Mouse (Mus musculus) lung, postnatal 4 days (tissue): Measurements from ENCODE around the gene Mrps15.

Source experiments
- DNase-seq, 2 experiments: peaks; one replicate each; pipeline ENCODE4 v3.0.0; 2021

The Mrps15 gene

GRCm38 (mm10) chr4:126046851-126047585 lies at the start of gene Mrps15:
Mrps15 (plus strand) TSS chr4:126046925.
- DNase-seq, result peak; percentile 90 to 91

- DNase-seq, result no peak
These were observed 48.9 kb upstream of the Mrps15 start for GRCm38 (mm10) chr4:125997826-125998225.

GRCm38 (mm10) chr4:126001311-126002199 lies 45.2 kb upstream of the Mrps15 start:
- DNase-seq, result no peak

GRCm38 (mm10) chr4:126017676-126018332 lies 28.9 kb upstream of the Mrps15 start:
- peak; percentile 64 to 66 for DNase-seq

- DNase-seq, result no peak
These were observed 27.7 kb upstream of the Mrps15 start for GRCm38 (mm10) chr4:126018966-126019538.

GRCm38 (mm10) chr4:126024303-126024900 lies 22.3 kb upstream of the Mrps15 start, which contains the start of gene Csf3r:
Csf3r (plus strand) TSS chr4:126024550.
- peak in 1 of 2 experiments; percentile 27 for DNase-seq

GRCm38 (mm10) chr4:126025801-126026200 lies 20.9 kb upstream of the Mrps15 start:
- DNase-seq, result no peak

- no peak for DNase-seq
These were observed 18.7 kb upstream of the Mrps15 start for GRCm38 (mm10) chr4:126027980-126028379.

GRCm38 (mm10) chr4:126029042-126029441 lies 17.7 kb upstream of the Mrps15 start:
- no peak for DNase-seq

GRCm38 (mm10) chr4:126030705-126031104 lies 16.0 kb upstream of the Mrps15 start:
- DNase-seq, result no peak

GRCm38 (mm10) chr4:126035413-126035812 lies 11.3 kb upstream of the Mrps15 start:
- DNase-seq, result no peak

GRCm38 (mm10) chr4:126051617-126052016 lies 4.9 kb downstream of the Mrps15 start:
- DNase-seq, result peak; percentile 69 to 88

GRCm38 (mm10) chr4:126057207-126058133 lies 10.7 kb downstream of the Mrps15 start:
- no peak for DNase-seq

GRCm38 (mm10) chr4:126058134-126058996 lies 11.6 kb downstream of the Mrps15 start, which contains the start of gene Oscp1:
Oscp1 (plus strand) TSS chr4:126058565.
- peak; percentile 93 for DNase-seq

GRCm38 (mm10) chr4:126058997-126059362 lies 12.3 kb downstream of the Mrps15 start:
- DNase-seq, result no peak

GRCm38 (mm10) chr4:126062856-126063255 lies 16.1 kb downstream of the Mrps15 start:
- no peak for DNase-seq

GRCm38 (mm10) chr4:126065241-126065640 lies 18.5 kb downstream of the Mrps15 start:
- peak; percentile 47 to 51 for DNase-seq

GRCm38 (mm10) chr4:126067401-126068077 lies 20.8 kb downstream of the Mrps15 start:
- peak; percentile 62 for DNase-seq

GRCm38 (mm10) chr4:126068842-126069241 lies 22.1 kb downstream of the Mrps15 start:
- no peak for DNase-seq

- no peak for DNase-seq
These were observed 31.1 kb downstream of the Mrps15 start for GRCm38 (mm10) chr4:126077833-126078232.
